Mouse (Mus musculus): Measurements from ENCODE around the gene Olfr113.
"Not testable (repeated sequence)": the region's sequence is repeated elsewhere in the genome, so short reads cannot be mapped to it uniquely, and the experiment has no call there.

Gene Olfr113

DNA sequence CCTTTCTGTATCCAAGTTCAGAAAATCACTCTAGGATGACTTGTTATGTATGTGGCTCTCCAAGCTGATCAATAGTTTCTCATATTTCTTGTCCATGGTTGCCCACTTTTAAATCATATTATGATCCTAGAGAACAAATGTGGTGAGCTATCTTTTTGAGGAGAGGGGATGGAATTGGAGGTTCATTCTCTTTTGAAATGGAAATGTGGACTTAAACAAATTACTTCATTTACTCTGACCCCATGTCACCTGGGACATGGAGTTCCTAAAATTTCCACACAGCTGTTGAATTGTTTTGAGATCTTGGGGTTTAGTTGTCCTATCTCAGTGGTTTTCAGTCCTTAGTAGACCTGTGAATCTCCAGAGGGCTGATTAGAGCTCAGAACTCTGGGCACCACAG is at the start of gene Olfr113:
Gene Olfr113 (minus strand): TSS at position 101 of the 400 bp plus-strand sequence.
- no peak for DNase-seq

DNA sequence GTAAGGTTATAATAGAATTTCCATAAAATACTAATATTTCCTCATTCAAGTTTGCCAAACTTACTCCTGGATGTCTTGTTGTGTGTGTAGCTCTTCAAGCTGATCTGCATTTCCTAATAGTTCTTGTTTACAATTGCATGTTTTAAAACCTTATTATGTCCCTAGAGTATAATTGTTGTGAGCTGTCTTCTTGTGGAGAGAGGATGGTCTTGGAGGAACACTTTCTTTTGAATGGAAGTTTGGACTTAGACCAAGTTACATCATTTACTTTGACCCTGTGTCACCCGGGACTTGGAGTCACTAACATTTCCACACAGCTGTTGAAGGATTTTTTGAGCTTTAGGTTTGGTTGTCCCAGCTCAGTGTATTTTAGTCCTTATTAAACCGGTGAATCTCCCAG is 49.5 kb upstream of the Olfr113 start, which contains the start of the genes Olfr115 and Olfr116:
Gene Olfr115 (minus strand): TSS at position 101 of the 400 bp plus-strand sequence.
Gene Olfr116 (minus strand): TSS at position 191 of the 400 bp plus-strand sequence.
- no peak for DNase-seq

DNA sequence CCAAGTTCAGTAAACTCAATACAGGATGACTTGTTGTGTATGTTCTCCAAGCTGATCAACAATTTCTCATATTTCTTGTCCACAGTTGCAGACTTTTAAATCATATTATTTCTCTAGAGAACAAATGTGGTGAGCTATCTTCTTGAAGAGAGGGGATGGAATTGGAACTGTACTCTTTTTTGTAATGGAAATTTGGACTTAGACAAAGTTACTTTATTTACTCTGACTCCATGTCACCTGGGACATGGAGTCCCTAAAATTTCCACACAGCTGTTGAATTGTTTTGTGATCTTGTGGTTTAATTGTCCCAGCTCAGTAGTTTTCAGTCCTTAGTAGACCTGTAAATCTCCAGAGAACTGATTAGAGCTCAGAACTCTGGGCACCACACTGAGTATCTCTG is 15.2 kb upstream of the Olfr113 start, which contains the start of gene Olfr114:
Gene Olfr114 (minus strand): TSS at position 101 of the 400 bp plus-strand sequence.
- no peak for DNase-seq

DNA sequence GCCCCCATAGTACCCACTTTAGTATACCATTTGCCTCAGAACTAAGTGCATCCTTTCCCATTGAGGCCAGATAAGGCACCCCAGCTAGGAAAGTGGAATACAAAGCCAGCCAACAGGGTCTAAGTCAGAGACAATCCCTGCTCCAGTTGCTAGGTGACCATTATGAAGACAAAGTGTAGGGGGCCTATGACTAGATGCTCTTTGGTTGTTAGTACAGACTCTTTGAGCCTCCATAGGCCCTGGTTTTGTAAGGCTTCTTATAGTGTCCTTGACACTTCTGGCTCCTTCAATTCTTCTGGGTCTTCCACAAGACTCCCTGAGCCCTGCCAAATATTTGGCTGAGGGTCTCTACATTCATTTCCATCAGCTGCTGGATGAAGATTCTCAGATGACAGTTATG is 8.1 kb downstream of the Olfr113 start, which contains the start of gene Olfr112:
Gene Olfr112 (minus strand): TSS at position 101 of the 400 bp plus-strand sequence.
- no peak for DNase-seq

DNA sequence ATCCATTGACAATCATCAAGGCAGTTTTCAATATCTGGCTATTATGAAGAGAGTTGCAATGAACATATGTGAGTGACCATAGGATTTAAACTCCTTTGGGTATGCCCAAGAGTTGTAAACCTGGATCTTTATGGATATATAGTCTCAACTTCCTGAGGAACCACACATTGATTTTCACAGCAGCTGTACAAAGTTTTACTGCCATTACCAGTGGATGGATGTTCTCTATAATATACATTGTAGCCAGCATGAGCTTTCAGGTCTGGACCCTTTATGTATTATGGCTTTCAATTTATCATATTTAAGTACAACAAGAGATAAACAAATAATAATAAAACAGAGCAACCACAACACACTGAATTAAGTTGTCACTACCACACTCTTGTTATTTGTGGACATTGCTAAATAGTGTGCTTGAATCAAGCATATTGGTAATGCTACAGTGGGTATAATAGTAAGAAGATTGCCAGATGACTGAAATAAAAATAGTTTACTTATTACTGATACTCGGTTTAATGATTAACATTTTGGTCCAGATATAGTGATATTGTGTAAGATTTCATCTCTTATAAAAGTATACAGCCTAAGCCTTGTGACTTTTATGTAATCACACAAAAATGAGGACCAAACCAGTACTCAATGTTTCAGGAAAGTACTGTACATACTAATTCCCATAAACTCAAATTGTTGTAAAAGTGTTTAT is 18.4 kb downstream of the Olfr113 start:
- DNase-seq = no peak

DNA sequence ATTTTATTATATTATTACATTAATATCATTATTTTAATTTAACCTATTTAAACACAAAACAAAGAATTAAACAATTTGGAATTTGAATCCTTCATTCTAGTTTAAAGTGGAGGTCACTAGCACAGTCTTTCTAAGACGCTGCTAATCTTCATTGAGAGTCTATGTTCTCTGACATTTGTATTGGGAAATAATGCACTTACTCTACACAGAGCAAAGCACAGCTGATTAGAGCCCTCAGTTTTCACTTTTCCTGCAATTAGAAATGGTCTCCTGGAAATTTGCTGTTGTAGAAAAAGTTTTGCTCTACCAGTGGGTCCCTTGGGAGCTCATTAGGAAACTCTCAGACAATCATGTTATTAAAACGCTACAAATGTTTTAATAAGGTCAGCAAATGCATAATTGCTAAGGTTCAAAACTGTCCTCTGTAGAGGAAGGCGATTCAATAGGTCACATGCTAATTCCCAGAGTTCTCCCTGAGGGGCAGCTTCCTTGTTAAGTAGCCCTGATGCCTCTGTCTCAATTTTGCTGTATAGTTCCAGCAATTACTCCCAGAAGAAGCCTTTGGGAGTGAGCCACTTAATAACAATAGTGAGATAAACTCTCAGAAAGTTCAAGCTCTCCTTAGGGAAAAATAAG is 33.5 kb downstream of the Olfr113 start:
- no peak for DNase-seq

DNA sequence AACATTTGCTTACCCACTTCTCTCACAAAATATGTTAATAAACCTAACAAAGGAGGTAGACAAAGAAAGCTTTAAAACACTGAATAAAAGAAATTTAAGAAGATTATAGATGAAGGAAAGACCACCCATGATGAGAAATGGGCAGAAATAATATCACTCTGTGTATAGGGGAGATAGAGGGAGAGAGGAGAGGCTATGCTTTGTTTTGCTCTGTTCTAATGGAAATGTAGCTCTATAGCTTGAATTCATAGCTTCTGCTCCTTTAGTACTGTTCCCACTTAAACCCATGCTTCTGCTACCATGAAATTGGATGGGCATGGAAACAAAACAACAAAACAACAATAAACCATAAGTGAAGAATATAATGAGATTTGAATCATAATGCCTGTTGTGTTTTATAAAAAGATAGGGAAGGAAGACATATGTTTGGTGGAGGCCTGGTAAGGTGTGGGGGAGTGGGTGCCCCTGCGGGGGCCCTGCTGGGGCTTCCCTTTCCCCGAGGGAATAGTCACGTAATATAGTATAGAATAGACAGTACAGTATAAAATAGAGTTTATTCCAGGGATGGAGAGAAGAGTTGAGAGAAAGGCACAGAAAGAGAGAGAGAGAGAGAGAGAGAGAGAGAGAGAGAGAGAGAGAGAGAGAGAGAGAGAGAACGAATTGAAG is 35.9 kb downstream of the Olfr113 start:
- no peak for DNase-seq

DNA sequence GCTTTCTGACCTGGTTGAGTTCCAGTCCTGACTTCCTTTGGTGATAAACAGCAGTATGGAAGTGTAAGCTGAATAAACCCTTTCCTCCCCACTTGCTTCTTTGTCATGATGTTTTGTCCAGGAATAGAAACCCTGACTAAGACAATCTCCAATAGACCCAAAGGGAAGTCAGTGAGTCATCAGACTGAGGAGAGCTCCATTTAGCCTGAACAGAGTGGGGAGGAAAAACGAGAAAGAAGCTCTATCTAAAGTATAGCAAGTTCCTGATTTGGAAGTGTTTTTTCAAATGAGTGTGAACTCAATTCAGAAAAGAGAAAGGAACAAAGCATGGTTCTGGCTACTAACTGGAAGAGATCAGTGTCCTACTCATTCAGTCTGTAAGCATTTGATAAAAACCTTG is 39.0 kb downstream of the Olfr113 start:
- DNase-seq = not testable (repeated sequence)

DNA sequence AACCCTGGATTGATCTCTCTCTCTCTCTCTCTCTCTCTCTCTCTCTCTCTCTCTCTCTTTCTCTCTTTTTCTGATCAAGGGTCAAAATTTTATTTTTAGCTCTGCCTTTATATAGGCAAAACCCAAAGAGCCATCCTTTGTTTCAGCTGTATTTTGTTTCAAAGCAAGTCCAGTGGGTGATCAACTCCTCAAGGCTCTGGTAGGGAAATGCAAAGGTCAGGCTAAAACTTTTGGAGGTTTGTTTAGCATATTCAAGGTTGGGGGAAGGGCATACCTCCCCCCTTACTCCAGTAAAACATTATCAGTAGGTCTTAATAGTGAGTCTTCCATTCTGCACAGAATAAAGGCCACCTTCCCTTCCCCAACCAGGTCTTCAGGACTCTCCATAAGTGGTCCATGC is 42.3 kb downstream of the Olfr113 start:
- DNase-seq = no peak

DNA sequence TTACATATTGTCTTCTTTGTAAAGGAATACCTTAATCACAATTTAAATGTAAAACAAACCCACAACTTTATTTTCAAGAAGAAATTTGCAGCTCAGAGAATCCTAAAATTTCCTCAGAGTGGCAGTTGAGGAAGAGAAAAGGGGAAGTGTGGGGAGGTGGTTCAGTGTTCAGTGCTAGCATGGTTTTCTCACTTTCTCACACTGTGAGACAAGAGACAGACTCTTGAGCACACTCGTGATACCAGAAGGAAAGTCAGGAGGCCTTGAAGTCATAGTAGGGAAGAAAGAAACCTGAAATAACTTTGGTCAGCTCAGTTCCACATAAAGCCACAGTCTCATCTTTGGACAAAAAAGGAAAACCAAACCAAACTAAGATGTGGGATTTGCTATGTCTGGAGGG is 52.0 kb downstream of the Olfr113 start:
- DNase-seq = not testable (repeated sequence)

DNA sequence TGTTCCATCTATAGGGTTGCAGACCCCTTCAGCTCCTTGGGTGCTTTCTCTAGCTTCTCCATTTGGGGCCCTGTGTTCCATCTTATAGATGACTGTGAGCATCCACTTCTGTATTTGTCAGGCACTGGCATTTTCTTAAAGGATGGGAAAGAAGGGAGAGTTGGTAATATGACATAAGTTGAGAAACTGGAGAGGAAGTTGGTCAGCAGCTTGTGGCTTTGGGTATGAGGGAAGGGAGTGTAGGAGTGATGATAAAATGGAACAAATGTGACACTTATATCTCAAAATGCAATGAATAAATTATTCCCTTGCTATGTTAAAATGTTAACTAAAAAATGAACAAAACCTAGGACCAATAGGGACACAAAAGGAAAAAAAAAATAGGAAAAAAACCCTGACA is 52.9 kb downstream of the Olfr113 start:
- DNase-seq = not testable (repeated sequence)

Measured in kidney, postnatal 25 days (tissue).